Comparison of ENCODE assay signal across 8 mouse cellular contexts in genomic region chr10:80742180-80742978, GRCm38 (mm10). TPM values are rescaled to one million over a fixed set of nuclear protein-coding genes. Genes with fewer than 3 reads are reported as not detected.
DNase-seq lines count a peak whose midpoint lies in the region; ATAC-seq and TF ChIP-seq lines count a peak whose summit lies in the region.

Ap3d1 (minus strand) TSS chr10:80742264.

- H3K27me3 ChIP-seq in C2C12 (ENCODE audit: control insufficient read depth, insufficient read depth, insufficient read length) (no peaks in the 10 kb centered on the region), myocyte (ENCODE audit: control insufficient read depth, insufficient read depth, insufficient read length) (no peaks in the 10 kb centered on the region)
- no peaks in the 10 kb centered on the region for H3K27me3 ChIP-seq in erythroblast, embryonic 14.5 days (ENCODE audit: control insufficient read depth)
- no peaks in the 10 kb centered on the region for H3K27me3 ChIP-seq in heart, embryonic 11.5 days (ENCODE audit: control insufficient read depth, insufficient read depth, low read length)
- no peaks in the 10 kb centered on the region for H3K27me3 ChIP-seq in kidney, embryonic 16.5 days (ENCODE audit: insufficient read depth, low read length)
- H3K27me3 ChIP-seq in liver, adult 2 months (ENCODE audit: control insufficient read depth, insufficient read depth, low read length): no peaks in the 10 kb centered on the region
- H3K27me3 ChIP-seq in splenic B cell, adult 2 months (ENCODE audit: control insufficient read depth, insufficient read depth, low read length, poor library complexity, severe bottlenecking): no peaks in the 10 kb centered on the region

- 2% methylated on average over 25 of the region's 25 CpGs for WGBS in heart, embryonic 11.5 days (ENCODE audit: insufficient replicate concordance)
- 3% methylated on average over 25 of the region's 25 CpGs for WGBS in kidney, embryonic 16.5 days
- 2% methylated on average over 25 of the region's 25 CpGs for WGBS in liver, adult 2 months

- no peak for TF ChIP-seq CTCF in C2C12 (IDR thresholded peaks at IDR 0.05; ENCODE audit: control insufficient read depth, insufficient read depth, insufficient read length)
- TF ChIP-seq CTCF in brain, embryonic 14.5 days (IDR thresholded peaks at IDR 0.05; ENCODE audit: borderline replicate concordance, extremely low read depth, insufficient read depth, insufficient read length): no peak
- TF ChIP-seq CTCF in liver, adult 2 months (IDR thresholded peaks at IDR 0.05; ENCODE audit: low read depth, low read length): no peak

- no peaks in the 10 kb centered on the region; the same call in 1 of the 2 replicates for H3K9me3 ChIP-seq in erythroblast, embryonic 14.5 days (ENCODE audit: control insufficient read depth, low read length)
- H3K9me3 ChIP-seq in heart, embryonic 11.5 days (replicated peaks; ENCODE audit: control insufficient read depth, low read length): no peaks in the 10 kb centered on the region
- H3K9me3 ChIP-seq in kidney, embryonic 16.5 days (ENCODE audit: low read length): no peaks in the 10 kb centered on the region

- peak within 1 kb of the TSS; percentile 87 for H3K4me2 ChIP-seq in heart, embryonic 11.5 days
- peak within 1 kb of the TSS; percentile 95 for H3K4me2 ChIP-seq in kidney, embryonic 16.5 days (replicated peaks; ENCODE audit: low read depth, low read length)
- peak within 1 kb of the TSS; percentile 98 for H3K4me2 ChIP-seq in myocyte (ENCODE audit: low read depth)

- H3ac ChIP-seq in C2C12 (ENCODE audit: control insufficient read depth, insufficient read length, low read depth): peak within 1 kb of the TSS; percentile 98
- peak within 1 kb of the TSS; percentile 55 for H3ac ChIP-seq in myocyte (ENCODE audit: control insufficient read depth, insufficient read length)

- peaks cover 15% of the 10 kb centered on the region for H3K36me3 ChIP-seq in C2C12 (ENCODE audit: control insufficient read depth, insufficient read depth)
- H3K36me3 ChIP-seq in erythroblast, embryonic 14.5 days (ENCODE audit: control insufficient read depth): peaks cover 24% of the 10 kb centered on the region
- H3K36me3 ChIP-seq in heart, embryonic 11.5 days (ENCODE audit: control insufficient read depth, insufficient read depth, low read length): no peaks in the 10 kb centered on the region
- H3K36me3 ChIP-seq in kidney, embryonic 16.5 days (ENCODE audit: insufficient read depth, low read length): no peaks in the 10 kb centered on the region
- no peaks in the 10 kb centered on the region for H3K36me3 ChIP-seq in liver, adult 2 months (ENCODE audit: control insufficient read depth, insufficient read depth, low read length)
- H3K36me3 ChIP-seq in myocyte (ENCODE audit: control insufficient read depth, insufficient read depth): no peaks in the 10 kb centered on the region
- no peaks in the 10 kb centered on the region for H3K36me3 ChIP-seq in splenic B cell, adult 2 months (ENCODE audit: control insufficient read depth, insufficient read depth, low read length, poor library complexity, severe bottlenecking)

- H3K4me1 ChIP-seq in erythroblast, embryonic 14.5 days (ENCODE audit: control insufficient read depth): peaks cover 62% of the 10 kb centered on the region
- H3K4me1 ChIP-seq in heart, embryonic 11.5 days (ENCODE audit: control insufficient read depth, insufficient read depth, low read length): peaks cover 12% of the 10 kb centered on the region
- H3K4me1 ChIP-seq in kidney, embryonic 16.5 days (ENCODE audit: insufficient read depth, low read length): peaks cover 25% of the 10 kb centered on the region
- H3K4me1 ChIP-seq in liver, adult 2 months (ENCODE audit: control insufficient read depth, insufficient read depth, low read length): peaks cover 18% of the 10 kb centered on the region

- H3K79me2 ChIP-seq in C2C12 (ENCODE audit: control insufficient read depth, insufficient read depth): peaks cover 47% of the 10 kb centered on the region
- peaks cover 38% of the 10 kb centered on the region for H3K79me2 ChIP-seq in liver, adult 2 months (ENCODE audit: control insufficient read depth, insufficient read depth, low read length)
- H3K79me2 ChIP-seq in myocyte (ENCODE audit: control insufficient read depth, insufficient read depth): peaks cover 44% of the 10 kb centered on the region

- H3K27ac ChIP-seq in heart, embryonic 11.5 days (ENCODE audit: low read depth, low read length): peak within 1 kb of the TSS; percentile 87
- peak within 1 kb of the TSS; percentile 76 for H3K27ac ChIP-seq in kidney, embryonic 16.5 days (ENCODE audit: low read length)
- peak within 1 kb of the TSS; percentile 60 for H3K27ac ChIP-seq in liver, adult 2 months (replicated peaks; ENCODE audit: insufficient read depth, low read depth, low read length)

- peaks cover 45% of the 10 kb centered on the region for H3K79me3 ChIP-seq in C2C12 (ENCODE audit: low read depth)

- H3K9ac ChIP-seq in heart, embryonic 11.5 days (ENCODE audit: low read depth, low read length): peak within 1 kb of the TSS; percentile 97
- peak within 1 kb of the TSS; percentile 97 for H3K9ac ChIP-seq in kidney, embryonic 16.5 days (replicated peaks; ENCODE audit: low read length)
- H3K9ac ChIP-seq in liver, adult 2 months (ENCODE audit: low read depth, low read length): peak within 1 kb of the TSS; percentile 90

- peak; percentile 96 for ATAC-seq in heart, embryonic 11.5 days (replicated peaks; ENCODE audit: insufficient number of reproducible peaks, low FRiP score, low TSS enrichment)
- ATAC-seq in kidney, embryonic 16.5 days (ENCODE audit: low FRiP score, low TSS enrichment): peak; percentile 99

- peak; percentile 74; the same call in 1 of the 2 replicates for TF ChIP-seq POLR2A in brain, embryonic 14.5 days (IDR thresholded peaks at IDR 0.05; ENCODE audit: borderline replicate concordance, extremely low read depth, insufficient read depth, insufficient read length, poor library complexity, severe bottlenecking)
- TF ChIP-seq POLR2A in liver, adult 2 months (IDR thresholded peaks at IDR 0.05; ENCODE audit: extremely low read depth, insufficient read depth, low read length): peak; percentile 55; the same call in 1 of the 2 replicates
- peak; percentile 81 for TF ChIP-seq POLR2A in myocyte (IDR thresholded peaks at IDR 0.05; ENCODE audit: insufficient read length, low read depth)

- H3K4me3 ChIP-seq in C2C12 (ENCODE audit: insufficient read depth, poor library complexity, severe bottlenecking): peak within 1 kb of the TSS; percentile 96
- H3K4me3 ChIP-seq in erythroblast, embryonic 14.5 days (replicated peaks): peak within 1 kb of the TSS; percentile 79
- peak within 1 kb of the TSS; percentile 99 for H3K4me3 ChIP-seq in heart, embryonic 11.5 days (ENCODE audit: low read depth, low read length)
- peak within 1 kb of the TSS; percentile 100 for H3K4me3 ChIP-seq in kidney, embryonic 16.5 days (ENCODE audit: low read length)
- H3K4me3 ChIP-seq in liver, adult 2 months (ENCODE audit: insufficient read depth, low read depth, low read length): peak within 1 kb of the TSS; percentile 94
- H3K4me3 ChIP-seq in myocyte: peak within 1 kb of the TSS; percentile 89

- DNase-seq in brain, embryonic 14.5 days (ENCODE audit: low read depth): peak; percentile 100
- peak; percentile 100 for DNase-seq in liver, adult 2 months (ENCODE audit: extremely low read depth, low read depth, low spot score)
- DNase-seq in splenic B cell, adult 2 months (ENCODE audit: low read depth, low spot score): peak; percentile 100

TF ChIP-seq in C2C12, 6 proteins besides CTCF, POLR2A, EP300 and RAD21:
- no peak for TF ChIP-seq MYOG (IDR thresholded peaks at IDR 0.05; ENCODE audit: control insufficient read depth, extremely low read depth, insufficient read length)
- TF ChIP-seq USF1 (IDR thresholded peaks at IDR 0.05; ENCODE audit: low read depth): peak; percentile 80
- TF ChIP-seq MYOD1 (IDR thresholded peaks at IDR 0.05; ENCODE audit: control insufficient read depth, insufficient read length, low read depth): no peak
- peak; percentile 74 for TF ChIP-seq MAX (IDR thresholded peaks at IDR 0.05)
- TF ChIP-seq FOSL1 (IDR thresholded peaks at IDR 0.05; ENCODE audit: insufficient read depth, low read length, poor library complexity, severe bottlenecking): no peak

TF ChIP-seq in myocyte, 11 proteins besides CTCF, POLR2A, EP300 and RAD21:
- no peak for TF ChIP-seq TCF3 (IDR thresholded peaks at IDR 0.05; ENCODE audit: insufficient read length, low read depth)
- TF ChIP-seq POLR2AphosphoS2 (IDR thresholded peaks at IDR 0.05; ENCODE audit: insufficient read length, low read depth): peak; percentile 63
- peak; percentile 83 for TF ChIP-seq SRF (IDR thresholded peaks at IDR 0.05; ENCODE audit: control insufficient read depth, insufficient read length, low read depth)
- peak in 1 of 3 experiments; percentile 10 for TF ChIP-seq MYOD1 (IDR thresholded peaks at IDR 0.05; ENCODE audit: control insufficient read depth in 1 of 3, insufficient read length in 2 of 3, low read depth in 2 of 3)
- TF ChIP-seq TCF12 (IDR thresholded peaks at IDR 0.05; ENCODE audit: insufficient read depth, poor library complexity, severe bottlenecking): no peak
- TF ChIP-seq E2F4 (IDR thresholded peaks at IDR 0.05; ENCODE audit: insufficient read depth): no peak
- no peak for TF ChIP-seq REST (IDR thresholded peaks at IDR 0.05; ENCODE audit: insufficient read depth, insufficient read length)
- no peak for TF ChIP-seq MYOG (IDR thresholded peaks at IDR 0.05; ENCODE audit: control insufficient read depth in 1 of 3, insufficient read depth in 1 of 3, insufficient read length in 2 of 3, low read depth in 2 of 3)
- TF ChIP-seq MAX (IDR thresholded peaks at IDR 0.05; ENCODE audit: low read depth): no peak
- peak; percentile 79 for TF ChIP-seq USF1 (IDR thresholded peaks at IDR 0.05; ENCODE audit: low read depth)
- TF ChIP-seq CEBPB (IDR thresholded peaks at IDR 0.05; ENCODE audit: insufficient read depth, poor library complexity, severe bottlenecking): no peak

RNA-seq across cellular contexts. Expression of gene Ap3d1, which starts in this region (rescaled TPM):
- polyA plus RNA-seq in C2C12 (2012; fragmentation: generic; extraction: Trizol): 51.3 TPM
- 155 and 176 TPM in 2 replicates for polyA plus RNA-seq in brain, embryonic 14.5 days (2012; rRNA removed)
- polyA plus RNA-seq in erythroblast, embryonic 14.5 days (2012): 2.5 and 2.6 TPM in 2 replicates
- polyA plus RNA-seq in heart, embryonic 11.5 days (2014; fragmentation: Nextera tagmentation; extraction: Ambion mirVana): 51.5 and 59.3 TPM in 2 replicates
- polyA plus RNA-seq in kidney, embryonic 16.5 days (2015; fragmentation: Nextera tagmentation; extraction: Ambion mirVana): 67.7 and 68.8 TPM in 2 replicates
- total RNA-seq in liver, adult 2 months (2014; rRNA removed): 22.3 and 35.2 TPM in 2 replicates
- 38.1 and 49.2 TPM in 2 replicates for polyA plus RNA-seq in liver, adult 2 months (2012; rRNA removed)
- 68.0 TPM for polyA plus RNA-seq in myocyte (2012; fragmentation: generic; extraction: Trizol)

Comparison
In these comparisons a context has a peak if more than half of its experiments do, and no peak if none do; other contexts are left out.
1. Peak in every context shown above with its lines: DNase-seq, ATAC-seq, H3K4me3 ChIP-seq and H3K27ac ChIP-seq.
2. RNA of gene Ap3d1 (polyA plus RNA-seq): 155 to 176 TPM in brain, embryonic 14.5 days, 67.7 to 68.8 TPM in kidney, embryonic 16.5 days, 68.0 TPM in myocyte (single experiment), 51.5 to 59.3 TPM in heart, embryonic 11.5 days, 51.3 TPM in C2C12 (single experiment) and 38.1 to 49.2 TPM in liver, adult 2 months; 2.5 to 2.6 TPM in erythroblast, embryonic 14.5 days; every median in the first group is over 10 times any median in the second.